Mouse (Mus musculus) thymus, adult 2 months (tissue): Measurements from ENCODE around the gene Bud31.
"Not testable (repeated sequence)": the region's sequence is repeated elsewhere in the genome, so short reads cannot be mapped to it uniquely, and the experiment has no call there.

Experiments
- CTCF ChIP-seq: fragments of 200-500 bp; IDR thresholded peaks from 2 replicates; pipeline ENCODE4 v1.5.1; 2012; ENCODE audit warnings: mild to moderate bottlenecking, control low read depth, low read length, moderate library complexity, borderline replicate concordance; ENCODE audit not compliant: control insufficient read depth, poor library complexity, insufficient read depth; ENCODE audit errors: extremely low read depth
- POLR2A ChIP-seq: fragments of 200-500 bp; IDR thresholded peaks from 2 replicates; pipeline ENCODE4 v1.6.1; 2012; ENCODE audit warnings: mild to moderate bottlenecking, low read length, control low read depth, moderate library complexity; ENCODE audit not compliant: control insufficient read depth, poor library complexity, insufficient read depth; ENCODE audit errors: extremely low read depth

DNA sequence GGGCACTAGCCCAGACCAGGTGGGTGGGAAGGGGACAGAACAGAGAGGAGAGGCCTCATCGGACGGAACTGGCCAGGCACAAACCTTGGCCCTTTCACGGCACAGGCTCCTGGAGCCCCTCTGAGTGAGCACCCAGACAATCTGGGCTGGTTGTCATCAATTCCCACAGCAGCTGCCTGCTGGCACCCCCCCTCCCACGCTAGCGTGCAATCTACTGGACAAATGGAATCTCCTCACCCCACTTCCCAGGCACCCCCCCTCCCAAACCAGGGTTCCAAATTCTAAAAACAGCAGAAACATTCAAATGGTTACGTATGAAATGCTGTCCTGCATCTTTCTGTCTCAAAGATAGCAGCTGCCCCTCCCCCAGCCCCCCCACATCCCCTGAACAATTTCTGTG, 10.4 kb upstream of the Bud31 start:
- not testable (repeated sequence) for TF ChIP-seq CTCF, POLR2A
